Mouse (Mus musculus) liver, embryonic 14.5 days (tissue): Measurements from ENCODE around the gene Cobl.

Experiments
- CTCF ChIP-seq: IDR thresholded peaks from 2 replicates; pipeline ENCODE4 v1.5.1; 2016; ENCODE audit warnings: antibody characterized with exemption, low read depth, control low read depth
- EP300 ChIP-seq: IDR thresholded peaks from 2 replicates; pipeline ENCODE4 v1.6.1; 2016; ENCODE audit warnings: antibody characterized with exemption, low read depth

DNA sequence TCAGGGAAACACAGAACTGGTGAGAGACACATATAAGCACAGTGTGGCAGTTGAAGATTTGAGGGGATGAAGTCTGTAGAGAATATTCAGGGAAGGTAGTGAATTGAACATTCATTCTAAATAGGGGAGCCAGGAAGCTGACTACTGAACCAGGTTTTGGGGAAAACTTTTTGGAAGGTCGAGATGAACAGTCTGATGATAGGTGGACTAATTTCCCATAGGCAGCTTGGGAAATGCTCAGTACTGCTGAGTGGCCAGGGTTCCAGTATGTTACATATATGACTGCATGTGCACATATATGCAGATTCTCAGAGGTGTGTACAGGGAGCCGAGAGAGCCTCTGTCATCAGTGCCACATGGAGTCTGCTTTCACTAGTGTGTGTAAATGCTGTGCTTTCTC is 190.5 kb downstream of the Cobl start:
- TF ChIP-seq EP300 (no peak), CTCF (no peak)
